Mouse (Mus musculus) erythroblast, adult 5-6 weeks (primary cell): ENCODE data around the gene Kif17. TPM values are rescaled to one million over a fixed set of nuclear protein-coding genes. Genes with fewer than 3 reads are reported as not detected.

Experiments
- ATAC-seq: replicated peaks from 2 replicates; pipeline ENCODE4 v1.8.0; 2016; ENCODE audit warnings: moderate number of reproducible peaks, mild to moderate bottlenecking, moderate TSS enrichment, inconsistent platforms; ENCODE audit not compliant: poor library complexity, low FRiP score, severe bottlenecking
- total RNA-seq, 2 experiments: library from RNA; stranded (forward) in 1 of 2; stranded (reverse) in 1 of 2; fragments of 150-400 nt in 1 of 2; fragments of 200-764, 138-1000 nt in 1 of 2; gene quantifications; 2 replicates each; pipeline versions ENCODE4 v1.2.3 to v1.2.4; 2015 to 2017; ENCODE audit warnings: low replicate concordance in 2 of 2

The Kif17 gene
- total RNA-seq, 2 experiments from 2014 or later: 0.26 to 3.3 TPM

DNA sequence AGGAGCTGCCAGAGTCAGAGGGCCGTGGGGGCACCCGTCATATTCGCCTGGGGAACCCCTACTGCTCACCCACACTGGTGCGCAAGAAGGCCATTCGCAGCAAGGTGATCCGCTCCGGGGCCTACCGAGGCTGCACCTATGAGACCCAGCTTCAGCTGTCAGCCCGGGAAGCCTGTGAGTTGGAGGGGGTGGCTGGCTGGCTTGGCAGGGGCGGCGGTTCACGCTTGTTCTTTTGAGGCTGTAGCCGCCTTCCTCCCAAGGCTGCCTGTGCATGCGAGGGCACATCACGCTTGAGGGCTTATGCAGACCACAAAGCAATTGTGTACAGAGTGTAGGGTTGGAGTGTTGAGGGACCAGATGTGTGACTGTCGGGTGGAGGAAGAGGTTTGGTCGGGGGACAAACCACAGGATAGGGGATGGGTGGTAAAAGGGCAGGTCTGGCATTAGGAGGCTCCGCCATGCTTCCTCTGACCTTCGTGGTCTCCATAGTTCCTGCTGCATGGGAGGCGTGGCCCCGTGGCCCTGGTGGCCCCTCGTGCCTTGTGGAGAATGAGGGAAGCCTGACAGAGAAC is 7.0 kb downstream of the Kif17 start:
- no peak for ATAC-seq

DNA sequence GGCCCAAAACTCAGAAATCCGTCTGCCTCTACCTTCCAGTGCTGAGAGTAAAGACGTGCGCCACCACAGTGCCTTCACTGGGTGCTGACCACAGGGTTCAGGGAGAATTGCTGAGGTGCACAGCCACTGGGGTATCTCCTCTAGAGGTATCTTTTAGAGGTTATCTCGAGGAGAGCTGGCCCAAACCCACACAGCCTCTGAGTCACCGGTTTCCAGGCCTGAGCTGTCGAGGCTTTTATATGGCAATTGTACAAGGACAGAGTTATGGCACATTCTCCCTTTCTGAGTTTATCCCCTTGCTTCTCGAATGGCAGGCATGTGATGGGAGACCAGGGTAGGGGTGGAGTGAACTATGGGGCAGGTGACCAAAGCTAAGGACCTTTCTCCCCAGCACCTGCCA is 8.4 kb downstream of the Kif17 start:
- no peak for ATAC-seq

DNA sequence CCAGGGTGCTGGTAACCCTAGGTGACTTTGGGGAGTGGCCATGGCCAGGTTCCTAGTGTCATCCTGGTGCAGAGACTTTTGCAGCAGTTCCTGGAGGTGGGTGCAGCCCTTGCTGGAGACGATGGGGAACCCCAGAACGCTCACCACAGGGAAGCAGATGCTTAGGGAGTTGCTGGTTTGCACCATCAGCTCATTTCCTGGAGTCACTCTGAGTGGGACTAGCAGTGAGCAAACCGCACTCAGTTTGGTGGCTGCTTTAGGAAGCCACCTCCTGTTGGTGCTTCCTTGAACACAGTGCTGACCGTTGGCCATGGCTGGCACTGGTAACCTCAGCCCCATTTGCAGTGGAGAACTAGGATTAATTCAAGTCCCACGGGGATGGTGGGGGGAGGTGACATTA is 9.2 kb downstream of the Kif17 start:
- no peak for ATAC-seq

- peak; percentile 51 for ATAC-seq
These were observed 11.8 kb downstream of the Kif17 start for GRCm38 (mm10) chr4:138261843-138262681.

- no peak for ATAC-seq
These were observed 17.6 kb downstream of the Kif17 start for GRCm38 (mm10) chr4:138267869-138268268.

- ATAC-seq: no peak
These were observed 22.1 kb downstream of the Kif17 start for GRCm38 (mm10) chr4:138272011-138272997.

- no peak for ATAC-seq
These were observed 28.1 kb downstream of the Kif17 start for GRCm38 (mm10) chr4:138278346-138278745.

DNA sequence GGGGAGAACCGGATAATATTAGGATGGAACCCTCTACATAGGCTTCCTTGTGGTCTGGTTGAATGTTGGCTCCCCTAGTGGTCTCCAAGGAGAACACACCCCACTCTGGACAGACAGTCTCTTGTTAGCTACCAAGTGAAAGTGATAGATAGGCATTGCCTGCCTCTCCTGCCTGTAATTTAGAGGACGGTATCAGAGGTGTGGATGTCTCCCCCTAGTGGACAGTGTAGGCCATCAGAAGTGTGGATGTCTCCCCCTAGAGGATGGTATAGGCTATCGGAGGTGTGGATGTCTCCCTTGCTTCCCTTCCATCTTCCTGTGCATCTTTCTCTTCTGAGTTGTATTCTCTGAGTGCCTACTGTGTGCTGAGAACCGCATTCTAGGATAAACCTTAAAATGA is 32.6 kb downstream of the Kif17 start:
- ATAC-seq: peak; percentile 91

- ATAC-seq: no peak
These were observed 36.2 kb downstream of the Kif17 start for GRCm38 (mm10) chr4:138286411-138286810.

GRCm38 (mm10) chr4:138288691-138289090 is 38.5 kb downstream of the Kif17 start:
- ATAC-seq: no peak

DNA sequence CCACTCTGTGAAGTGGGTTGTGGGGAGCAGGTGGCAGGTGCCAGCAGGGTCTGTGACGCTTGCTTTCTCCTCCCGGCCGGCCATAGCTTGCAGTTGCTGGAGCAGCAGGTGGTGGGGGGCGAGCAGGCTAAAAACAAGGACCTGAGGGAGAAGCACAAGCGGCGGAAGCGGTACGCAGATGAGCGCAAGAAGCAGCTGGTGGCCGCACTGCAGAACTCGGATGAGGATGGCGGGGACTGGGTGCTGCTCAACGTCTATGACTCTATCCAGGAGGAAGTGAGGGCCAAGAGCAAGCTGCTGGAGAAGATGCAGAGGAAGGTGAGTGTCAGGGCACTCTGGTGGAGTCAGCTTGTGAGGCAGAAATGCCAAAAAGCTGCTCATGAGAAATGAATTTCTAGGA is 41.8 kb downstream of the Kif17 start:
- no peak for ATAC-seq

DNA sequence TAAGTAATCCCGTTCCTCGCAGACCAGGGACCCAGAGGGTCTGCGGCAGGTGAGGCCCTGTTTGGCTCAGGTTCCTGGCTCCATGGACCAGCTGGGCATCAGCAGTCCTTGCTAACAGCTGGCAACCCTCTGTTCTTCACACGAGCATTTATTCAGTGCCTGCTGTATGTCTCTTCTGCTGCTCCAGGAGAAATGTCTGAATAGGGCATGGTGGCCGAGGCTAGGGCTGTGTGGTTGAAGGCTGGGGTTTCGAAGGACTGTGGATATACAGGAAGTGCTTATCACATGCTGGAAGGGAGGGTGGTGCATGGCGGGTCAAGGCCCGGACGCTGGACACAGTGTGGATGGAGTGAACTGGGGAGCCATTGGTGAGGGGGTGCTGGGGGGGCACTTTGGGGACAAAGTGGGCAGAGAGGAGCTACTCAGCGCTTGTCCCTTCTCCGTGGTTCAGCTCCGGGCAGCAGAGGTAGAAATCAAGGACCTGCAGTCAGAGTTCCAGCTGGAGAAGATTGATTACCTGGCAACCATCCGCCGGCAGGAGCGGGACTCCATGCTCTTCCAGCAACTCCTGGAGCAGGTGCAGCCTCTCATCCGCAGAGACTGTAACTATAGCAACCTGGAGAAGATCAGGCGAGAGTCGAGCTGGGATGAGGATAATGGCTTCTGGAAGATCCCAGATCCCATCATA is 43.2 kb downstream of the Kif17 start:
- no peak for ATAC-seq

- no peak for ATAC-seq
These were observed 43.8 kb downstream of the Kif17 start for GRCm38 (mm10) chr4:138293949-138294550.

- ATAC-seq: no peak
These were observed 51.1 kb downstream of the Kif17 start for GRCm38 (mm10) chr4:138301271-138301780.

GRCm38 (mm10) chr4:138303011-138303410 is 52.8 kb downstream of the Kif17 start:
- ATAC-seq: no peak

DNA sequence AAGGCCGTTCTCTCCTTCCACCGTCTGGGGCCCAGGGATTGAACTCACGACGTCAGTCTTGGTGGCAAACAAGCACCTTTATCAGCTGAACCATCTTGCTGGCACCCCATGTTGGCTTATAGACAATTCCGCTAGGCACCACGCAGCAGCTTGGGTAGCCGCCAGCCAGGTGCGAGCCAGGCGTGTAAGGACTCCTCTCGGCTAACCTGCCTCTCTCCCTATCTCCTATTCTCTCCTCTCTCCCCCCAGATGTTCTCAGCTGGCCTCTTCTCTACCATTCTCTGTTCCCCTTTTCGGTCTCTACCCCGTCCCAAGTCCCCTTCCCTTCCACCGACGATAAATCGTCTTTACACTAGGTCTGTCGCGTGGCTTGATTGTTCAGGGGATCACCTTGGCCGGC is 53.5 kb downstream of the Kif17 start:
- 0 out of 2 replicates have a peak, but pooled peaks have one; percentile 7 for ATAC-seq

- ATAC-seq: peak; percentile 96
These were observed 54.3 kb downstream of the Kif17 start, which contains the start of gene Ddost for GRCm38 (mm10) chr4:138304340-138305104. Ddost (plus strand) TSS chr4:138304730.

DNA sequence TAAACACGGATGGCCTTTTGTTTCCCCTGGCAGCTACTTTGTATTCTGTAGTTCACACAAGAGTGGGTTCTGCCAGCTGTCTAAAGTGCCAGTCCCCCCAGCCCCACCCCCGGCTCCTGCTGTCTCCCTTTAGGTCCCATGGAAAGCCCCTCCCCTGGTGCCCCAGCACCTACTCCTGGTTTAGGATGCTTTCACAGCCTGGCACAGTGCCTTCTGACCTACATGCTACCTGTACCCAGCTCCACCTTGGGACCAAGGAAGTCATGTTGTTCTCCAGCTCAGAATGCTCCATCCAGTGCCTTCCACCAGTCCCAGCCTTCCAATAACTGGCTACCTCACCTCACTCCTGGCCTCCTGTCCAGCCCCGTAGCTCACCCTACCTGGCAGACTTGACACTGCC is 56.8 kb downstream of the Kif17 start:
- ATAC-seq: no peak
